Mouse (Mus musculus) gastrocnemius, postnatal 10 days (tissue): ENCODE data around the gene Fam50b. TPM values are rescaled to one million over a fixed set of nuclear protein-coding genes. Genes with fewer than 3 reads are reported as not detected.

Experiments used
- DNase-seq: peaks from one replicate; pipeline ENCODE4 v3.0.0; 2021; ENCODE audit warnings: mixed read lengths
- long read RNA-seq, 2 experiments: library from polyadenylated mRNA; stranded (forward); transcript quantifications; one replicate each; pipeline ENCODE4 v2.0.0; 2021
- total RNA-seq, 2 experiments: library from RNA; stranded (reverse); gene quantifications; 2 replicates each; pipeline ENCODE4 v1.2.3; 2021

Fam50b gene
- not detected for total RNA-seq
- long read RNA-seq, experiment 1 = 0 reads
- long read RNA-seq, experiment 2 = 0 reads

- DNase-seq = no peak
These were observed at the start of gene Fam50b for GRCm38 (mm10) chr13:34734686-34735085. Gene Fam50b (plus strand): TSS chr13:34734850.

GRCm38 (mm10) chr13:34685008-34685765 lies 49.5 kb upstream of the Fam50b start:
- no peak for DNase-seq

DNA sequence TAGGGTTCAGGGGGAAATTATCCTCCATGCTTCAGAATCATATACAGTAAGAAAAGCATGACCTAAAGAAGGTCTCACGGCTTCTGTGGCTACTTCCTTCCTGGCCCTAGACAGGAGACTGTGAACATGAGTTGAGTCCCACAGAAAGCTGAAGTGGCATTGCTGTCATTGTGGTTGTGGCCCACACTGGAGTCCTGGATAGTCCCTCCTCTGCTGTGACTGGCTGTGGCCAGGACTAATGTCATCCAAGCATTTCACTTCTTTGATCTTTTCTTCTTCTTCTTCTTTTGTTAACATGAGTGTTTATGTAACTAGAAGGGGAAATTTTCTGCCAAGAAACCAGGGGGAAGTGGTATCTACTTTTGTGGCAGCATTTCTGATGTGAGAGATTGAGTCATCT lies 43.6 kb upstream of the Fam50b start:
- no peak for DNase-seq

- DNase-seq = no peak
These were observed 41.5 kb upstream of the Fam50b start for GRCm38 (mm10) chr13:34693111-34693510.

DNA sequence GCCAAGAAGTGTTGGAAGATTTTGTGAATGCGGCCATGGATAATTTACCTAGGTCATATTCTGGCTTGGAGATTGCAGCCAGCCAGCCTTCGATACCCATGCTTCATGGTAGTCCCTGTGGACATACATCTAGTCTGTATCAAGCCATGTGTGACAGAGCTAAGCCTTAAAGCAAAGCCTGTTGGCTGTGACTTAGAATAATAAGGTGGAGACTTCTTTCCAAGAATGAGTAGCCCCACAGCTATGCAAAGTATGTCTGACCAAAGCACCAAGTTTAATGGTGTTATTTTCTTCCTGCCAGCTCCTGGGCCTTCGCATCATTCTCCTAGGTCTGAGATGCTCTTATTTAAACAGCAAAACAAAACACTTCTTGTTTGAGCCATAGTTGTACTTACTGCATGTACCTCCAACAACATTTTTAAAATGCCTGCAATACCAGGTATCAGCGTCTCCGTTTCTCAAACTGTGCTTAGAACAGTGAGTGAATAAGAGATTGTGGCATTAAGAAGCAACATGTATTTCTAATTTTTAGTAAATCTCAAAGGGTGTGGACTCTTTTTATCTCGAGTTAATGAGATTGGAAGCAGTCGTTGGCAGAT lies 37.8 kb upstream of the Fam50b start:
- no peak for DNase-seq

DNA sequence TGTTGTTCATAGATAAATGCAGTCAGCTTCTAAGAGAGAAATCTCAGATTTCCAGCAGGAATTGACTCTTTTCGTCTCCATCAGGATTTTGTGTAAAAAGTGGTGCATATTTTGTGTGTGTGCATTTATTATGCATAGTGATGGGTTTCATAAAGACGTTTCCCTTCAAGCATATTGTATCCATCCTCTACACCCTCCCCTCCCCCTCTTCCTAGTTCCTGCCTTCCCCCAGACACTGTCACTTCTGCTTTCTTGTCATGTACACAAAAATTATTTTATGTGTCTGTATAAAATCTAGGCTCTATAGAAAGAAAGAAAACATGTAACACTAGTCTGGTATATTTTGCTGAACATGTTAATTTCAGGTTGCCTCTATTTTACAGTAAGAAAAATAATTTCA lies 34.6 kb upstream of the Fam50b start:
- DNase-seq = no peak

DNA sequence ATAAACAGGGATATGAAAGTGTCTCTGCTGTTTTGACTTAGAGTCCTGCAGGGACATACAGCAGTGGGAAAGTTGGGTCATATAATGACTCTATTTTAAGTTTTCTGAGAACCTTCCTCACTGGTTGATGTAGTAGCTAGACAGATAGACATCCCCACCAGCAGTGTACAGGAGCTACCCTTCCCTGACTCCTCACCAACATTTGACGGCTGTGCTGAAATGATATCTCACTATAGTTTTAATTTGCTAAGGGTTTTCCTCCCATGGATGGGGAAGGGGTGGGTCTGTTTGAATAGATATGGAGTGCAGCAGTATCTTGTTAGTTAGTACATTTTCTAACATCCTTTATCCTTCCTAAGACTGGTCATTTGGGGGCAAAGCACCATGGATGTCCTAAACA lies 34.0 kb upstream of the Fam50b start:
- DNase-seq = no peak

DNA sequence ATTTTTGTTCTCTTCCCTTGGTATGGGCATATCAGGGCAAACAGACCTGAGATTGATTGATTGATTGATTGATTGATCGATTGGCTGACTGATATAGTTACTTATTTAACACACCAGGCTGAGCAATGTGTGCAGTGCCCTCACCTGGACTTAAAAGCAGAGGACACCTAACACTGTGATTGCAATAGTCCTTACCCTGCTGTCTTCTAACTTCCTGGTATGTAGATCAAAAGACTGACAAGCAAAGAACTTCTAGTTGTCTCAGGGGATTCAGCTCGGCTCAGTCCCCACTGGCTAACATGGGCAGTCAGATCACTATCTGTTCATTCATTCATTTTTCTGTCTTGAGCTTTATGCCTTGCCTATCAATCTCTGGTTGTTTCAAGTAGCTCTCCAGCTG lies 31.3 kb upstream of the Fam50b start:
- no peak for DNase-seq

GRCm38 (mm10) chr13:34703795-34704194 lies 30.9 kb upstream of the Fam50b start:
- DNase-seq = no peak

GRCm38 (mm10) chr13:34704835-34705234 lies 29.8 kb upstream of the Fam50b start:
- no peak for DNase-seq

DNA sequence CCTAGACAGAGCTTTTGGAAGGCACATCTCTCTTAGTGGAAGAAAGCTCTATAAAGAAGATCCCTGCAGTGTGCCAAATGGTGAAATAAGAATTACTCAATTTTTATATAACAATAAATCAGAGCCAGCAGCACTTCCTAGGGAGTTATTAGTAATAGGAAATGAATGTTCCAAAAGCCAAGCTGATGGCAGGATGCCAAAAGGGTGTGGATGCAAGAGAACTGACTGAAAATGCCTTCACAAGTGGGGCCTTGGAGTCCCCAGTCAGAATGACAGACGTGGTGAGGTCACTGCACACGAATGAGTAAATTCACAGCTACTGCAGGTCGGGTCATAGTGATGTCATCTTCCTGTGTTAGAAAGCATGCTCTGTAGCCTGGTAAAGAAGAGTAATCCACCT lies 25.7 kb upstream of the Fam50b start:
- peak; percentile 82 for DNase-seq

- no peak for DNase-seq
These were observed 25.1 kb upstream of the Fam50b start for GRCm38 (mm10) chr13:34709566-34709965.

DNA sequence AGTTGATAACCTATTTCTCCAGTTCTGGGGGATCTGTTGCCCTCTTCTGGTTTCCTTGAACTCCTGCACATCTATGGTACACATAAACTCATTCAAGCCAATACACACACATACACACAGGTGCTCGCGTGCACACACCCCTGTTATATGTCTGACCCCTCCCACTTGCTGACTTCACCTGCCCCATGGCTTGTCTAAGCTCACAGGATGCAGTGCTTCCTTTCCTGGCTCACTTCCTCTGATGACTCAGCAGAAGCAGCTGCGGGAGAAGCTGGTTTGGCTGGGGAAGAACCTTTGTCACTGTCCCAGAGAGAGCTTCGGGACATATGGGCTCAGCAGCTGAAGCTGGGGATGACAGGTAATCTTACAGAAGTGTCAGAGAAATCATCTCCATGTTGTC lies 23.2 kb upstream of the Fam50b start:
- DNase-seq = no peak

GRCm38 (mm10) chr13:34712881-34713280 lies 21.8 kb upstream of the Fam50b start:
- no peak for DNase-seq

DNA sequence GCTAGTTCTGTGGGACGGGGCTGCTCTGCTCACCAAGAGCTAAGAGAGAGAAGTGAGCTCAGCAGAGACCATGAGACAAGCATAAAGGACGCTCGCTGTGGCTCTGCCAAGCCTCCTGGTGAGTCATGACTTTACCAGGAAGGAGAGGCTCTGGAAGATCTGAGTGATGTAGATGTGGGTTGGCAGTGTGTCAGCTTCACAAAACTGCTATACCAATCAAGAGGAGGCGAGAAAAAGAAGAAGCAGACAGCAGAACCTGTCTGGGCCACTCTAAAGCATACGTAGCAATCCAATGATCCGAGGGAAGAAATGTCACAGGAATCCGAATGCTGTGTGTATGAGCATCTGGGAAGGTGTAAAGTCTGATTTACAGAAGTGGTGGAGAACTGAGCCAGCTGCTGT lies 19.2 kb upstream of the Fam50b start:
- DNase-seq = peak; percentile 28

GRCm38 (mm10) chr13:34724831-34725592 lies 9.6 kb upstream of the Fam50b start:
- DNase-seq = no peak

GRCm38 (mm10) chr13:34725800-34726476 lies 8.7 kb upstream of the Fam50b start:
- peak; percentile 63 for DNase-seq

DNA sequence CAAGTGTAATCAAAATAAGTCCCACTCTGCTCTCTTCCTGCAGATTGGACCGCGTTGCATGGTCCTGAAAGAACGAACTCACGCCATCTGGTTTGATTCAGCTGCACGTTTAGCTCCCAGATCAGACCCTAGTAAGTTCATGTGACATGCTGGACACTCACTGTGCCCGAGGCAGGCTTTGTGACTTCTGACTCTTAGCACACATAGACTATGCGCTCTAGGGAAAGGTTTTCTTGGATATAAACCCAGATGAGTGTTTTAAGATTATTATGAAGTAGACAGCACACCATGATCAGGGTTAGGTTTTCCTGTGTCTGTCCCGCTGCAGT lies 8.2 kb upstream of the Fam50b start:
- no peak for DNase-seq

DNA sequence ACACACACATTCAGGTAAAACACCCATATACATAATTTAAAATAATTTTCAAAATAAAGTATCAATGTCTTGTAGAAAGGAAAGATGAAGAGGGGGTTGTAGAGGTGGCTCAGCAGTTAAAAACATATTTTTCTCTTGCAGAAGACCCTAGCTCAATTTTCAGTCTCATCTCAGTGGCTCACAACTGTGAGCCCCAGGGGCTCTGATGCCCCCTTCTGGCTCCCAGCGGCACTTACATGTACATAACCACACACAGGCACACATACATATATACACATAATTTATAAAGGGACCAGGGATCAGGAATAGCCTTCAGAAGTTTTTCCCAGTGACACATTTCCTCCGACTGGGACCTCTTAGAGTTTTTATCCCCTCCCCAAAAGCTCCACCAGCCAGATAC lies 7.6 kb upstream of the Fam50b start:
- DNase-seq = no peak

GRCm38 (mm10) chr13:34731551-34731950 lies 3.1 kb upstream of the Fam50b start:
- no peak for DNase-seq

- DNase-seq = no peak
These were observed 870 bp upstream of the Fam50b start for GRCm38 (mm10) chr13:34733780-34734179.

GRCm38 (mm10) chr13:34737968-34738698 lies 3.5 kb downstream of the Fam50b start:
- DNase-seq = no peak
